Mouse (Mus musculus) embryonic fibroblast, embryonic 13.5 days (primary cell): ENCODE results near the gene Csmd2. TPM values are rescaled to one million over a fixed set of nuclear protein-coding genes. Genes with fewer than 3 reads are reported as not detected.

Experiments used
- H3K27ac ChIP-seq: 2 replicates; pipeline ENCODE4 v1.5.1; 2012; ENCODE audit warnings: low read length, control low read depth, inconsistent platforms; ENCODE audit not compliant: insufficient read depth
- H3K4me1 ChIP-seq: 2 replicates; pipeline ENCODE4 v1.6.1; 2011; ENCODE audit warnings: low read length; ENCODE audit not compliant: control insufficient read depth, insufficient read depth
- H3K4me3 ChIP-seq: 2 replicates; pipeline ENCODE4 v1.5.1; 2011; ENCODE audit warnings: mild to moderate bottlenecking, control low read depth, low read length; ENCODE audit not compliant: insufficient read depth
- CTCF ChIP-seq: IDR thresholded peaks from 2 replicates; pipeline ENCODE4 v1.5.1; 2011; ENCODE audit warnings: mild to moderate bottlenecking, control low read depth, low read length, moderate library complexity, borderline replicate concordance; ENCODE audit not compliant: insufficient read depth
- POLR2A ChIP-seq: IDR thresholded peaks from 2 replicates; pipeline ENCODE4 v1.6.1; 2011; ENCODE audit warnings: low read depth, mild to moderate bottlenecking, control low read depth, low read length, moderate library complexity
- polyA plus RNA-seq: library from polyadenylated mRNA; stranded (reverse); fragments of >200 nt; gene quantifications from 2 replicates; pipeline ENCODE4 v1.2.4, GENCODE M21; 2011; ENCODE audit warnings: low read depth; ENCODE audit not compliant: missing spikeins, insufficient read length

Csmd2 gene
- polyA plus RNA-seq, 1 experiment: 0.33 TPM

GRCm38 (mm10) chr4:128239113-128239512 lies 251.5 kb downstream of the Csmd2 start:
- Histone ChIP-seq H3K27ac (no peak overlapping the region), H3K4me1 (no peaks in the 10 kb centered on the region), H3K4me3 (no peak overlapping the region)
- TF ChIP-seq CTCF: no peak
- no peak for TF ChIP-seq POLR2A

GRCm38 (mm10) chr4:128241075-128241853 lies 253.6 kb downstream of the Csmd2 start:
- Histone ChIP-seq H3K4me3 (no peak overlapping the region), H3K27ac (no peak overlapping the region), H3K4me1 (no peaks in the 10 kb centered on the region)
- TF ChIP-seq POLR2A (no peak), CTCF (no peak)

- Histone ChIP-seq H3K27ac (no peak overlapping the region), H3K4me1 (no peaks in the 10 kb centered on the region), H3K4me3 (no peak overlapping the region)
- TF ChIP-seq CTCF (no peak), POLR2A (no peak)
These were observed 254.2 kb downstream of the Csmd2 start for GRCm38 (mm10) chr4:128241854-128242356.

DNA sequence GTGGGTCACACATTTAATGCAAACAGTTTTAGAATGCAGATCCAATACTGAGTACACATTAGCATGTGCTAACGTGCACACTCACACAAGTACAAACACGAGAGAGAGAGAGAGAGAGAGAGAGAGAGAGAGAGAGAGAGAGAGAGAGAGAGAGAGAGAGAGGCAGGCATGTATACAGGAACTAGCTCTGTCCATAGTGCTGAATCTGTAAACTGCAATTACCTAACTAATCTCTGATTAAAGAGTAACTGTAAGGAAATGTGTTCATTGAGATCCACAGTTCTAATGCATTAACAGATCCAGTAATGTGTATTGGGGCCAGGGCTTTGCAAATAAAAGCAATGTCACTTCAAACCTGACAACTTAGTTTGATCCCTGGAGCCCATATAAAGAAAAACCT lies 257.5 kb downstream of the Csmd2 start:
- Histone ChIP-seq H3K27ac (no peak overlapping the region), H3K4me3 (no peak overlapping the region), H3K4me1 (no peaks in the 10 kb centered on the region)
- TF ChIP-seq CTCF: no peak
- no peak for TF ChIP-seq POLR2A

DNA sequence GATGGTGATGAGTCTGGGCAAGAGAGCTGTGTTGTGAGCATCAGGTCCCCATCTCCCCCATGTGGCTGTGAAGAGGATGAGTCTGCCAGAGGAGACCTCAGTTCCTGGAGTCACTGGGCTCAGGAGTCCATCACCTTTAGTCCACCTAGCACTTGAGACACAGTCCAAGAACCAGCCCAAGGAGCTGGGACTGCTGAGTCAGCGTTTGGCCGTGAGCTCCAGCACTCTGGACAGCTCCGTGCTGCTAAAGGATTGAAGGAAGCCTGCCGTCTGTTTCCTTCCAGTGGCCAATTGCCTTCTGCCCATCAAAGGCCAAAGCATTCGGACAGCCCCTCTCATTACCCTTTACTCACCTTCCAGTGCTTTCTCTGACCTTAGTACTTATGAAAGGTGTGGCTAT lies 261.0 kb downstream of the Csmd2 start:
- TF ChIP-seq POLR2A (no peak), CTCF (no peak)
- H3K4me3 ChIP-seq: no peak overlapping the region
- no peak overlapping the region for H3K27ac ChIP-seq
- H3K4me1 ChIP-seq: no peaks in the 10 kb centered on the region

- Histone ChIP-seq H3K27ac (no peak overlapping the region), H3K4me3 (no peak overlapping the region), H3K4me1 (no peaks in the 10 kb centered on the region)
- TF ChIP-seq POLR2A (no peak), CTCF (no peak)
These were observed 271.6 kb downstream of the Csmd2 start for GRCm38 (mm10) chr4:128259211-128259610.

DNA sequence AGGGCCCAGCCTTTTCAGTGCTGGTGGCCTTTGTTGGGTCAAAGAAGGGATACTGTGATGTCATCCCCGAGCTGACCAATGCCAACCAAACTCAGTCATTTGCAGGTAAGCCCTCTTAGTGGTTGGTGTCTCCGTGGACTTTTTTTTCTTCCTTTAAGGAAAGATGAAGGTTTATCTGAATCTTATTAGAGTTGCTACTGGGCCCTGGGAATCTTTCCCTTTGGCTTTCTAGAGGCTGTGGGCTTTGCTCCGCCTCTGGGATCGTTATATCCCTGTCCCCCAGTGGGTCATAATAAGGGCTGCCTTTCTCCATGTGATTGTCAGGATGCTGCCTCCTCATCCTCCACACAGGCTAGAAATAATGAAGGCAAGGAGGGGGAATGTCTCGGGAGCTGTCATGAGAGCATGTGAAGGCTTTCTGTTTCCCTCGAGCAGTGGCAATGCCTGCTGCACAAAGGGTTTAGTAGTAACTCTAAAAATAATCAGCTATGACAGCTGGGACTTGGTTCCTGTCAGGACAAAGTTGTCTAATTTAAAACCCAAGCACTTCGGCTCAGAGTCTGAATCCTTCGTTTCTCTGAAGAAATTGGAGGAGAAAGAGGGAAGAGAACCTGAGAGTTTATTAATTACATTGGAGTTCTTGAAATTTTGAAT lies 273.4 kb downstream of the Csmd2 start, which contains the start of gene Hmgb4:
Gene Hmgb4 (minus strand): TSS at position 51 of the 654 bp plus-strand sequence.
- Histone ChIP-seq H3K4me1 (no peaks in the 10 kb centered on the region), H3K27ac (no peak within 1 kb of the TSS), H3K4me3 (no peak within 1 kb of the TSS)
- no peak for TF ChIP-seq POLR2A
- TF ChIP-seq CTCF: no peak

DNA sequence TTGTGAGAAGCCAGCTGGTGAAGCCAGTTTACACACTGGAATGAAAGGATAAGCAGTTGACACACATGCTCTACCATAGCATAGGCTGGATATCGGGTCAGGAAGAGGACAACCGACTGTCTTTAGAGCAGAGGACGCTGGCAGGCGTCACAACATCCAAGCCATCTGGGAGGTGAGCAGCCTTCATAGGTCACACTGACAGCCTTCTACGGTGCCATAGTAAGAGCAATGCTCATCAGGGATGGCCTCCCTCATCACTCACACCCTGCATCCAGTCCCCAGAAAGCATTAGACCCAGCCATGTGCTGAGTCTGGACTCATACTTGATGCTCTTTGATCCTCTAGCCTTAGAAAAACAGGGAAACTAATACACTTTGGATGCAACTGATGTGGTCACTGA lies 276.8 kb downstream of the Csmd2 start:
- Histone ChIP-seq H3K27ac (no peak overlapping the region), H3K4me1 (no peaks in the 10 kb centered on the region), H3K4me3 (no peak overlapping the region)
- TF ChIP-seq POLR2A: no peak
- TF ChIP-seq CTCF: no peak

- Histone ChIP-seq H3K4me1 (no peaks in the 10 kb centered on the region), H3K27ac (no peak overlapping the region), H3K4me3 (no peak overlapping the region)
- TF ChIP-seq POLR2A (no peak), CTCF (no peak)
These were observed 277.7 kb downstream of the Csmd2 start for GRCm38 (mm10) chr4:128265341-128265740.

DNA sequence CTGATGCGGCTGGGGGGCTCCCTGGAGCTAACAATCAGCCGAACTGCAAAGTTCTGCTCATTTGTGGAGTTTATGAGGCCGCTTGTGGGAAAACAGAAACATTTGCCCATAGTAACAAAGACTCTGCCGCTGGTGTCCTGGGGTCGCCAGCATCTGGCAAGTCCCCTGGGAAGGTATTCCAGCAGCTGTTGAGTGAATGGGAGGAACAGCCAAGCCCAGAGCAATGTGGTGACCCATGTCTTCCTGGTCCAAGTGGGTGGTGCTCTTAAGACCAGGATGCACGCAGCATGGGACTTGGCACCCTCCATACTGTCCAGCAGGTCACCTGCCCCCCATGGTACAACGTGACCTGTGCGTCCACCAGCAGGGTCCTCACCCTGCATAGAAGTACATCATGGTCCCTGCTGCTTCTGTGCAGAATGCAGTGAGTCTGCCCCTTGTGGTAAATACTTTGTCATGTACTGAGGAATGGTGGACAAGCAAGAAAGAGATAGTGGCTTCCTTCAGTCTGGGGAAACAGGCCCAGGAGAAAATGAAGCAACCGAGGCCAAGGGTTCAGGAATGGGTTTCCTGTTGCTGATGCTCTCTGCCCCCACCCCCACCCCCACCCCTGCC lies 281.7 kb downstream of the Csmd2 start:
- TF ChIP-seq POLR2A (no peak), CTCF (no peak)
- Histone ChIP-seq H3K27ac (no peak overlapping the region), H3K4me3 (no peak overlapping the region), H3K4me1 (no peaks in the 10 kb centered on the region)
